ENCODE assay signal across 8 mouse cellular contexts in the genomic region with DNA sequence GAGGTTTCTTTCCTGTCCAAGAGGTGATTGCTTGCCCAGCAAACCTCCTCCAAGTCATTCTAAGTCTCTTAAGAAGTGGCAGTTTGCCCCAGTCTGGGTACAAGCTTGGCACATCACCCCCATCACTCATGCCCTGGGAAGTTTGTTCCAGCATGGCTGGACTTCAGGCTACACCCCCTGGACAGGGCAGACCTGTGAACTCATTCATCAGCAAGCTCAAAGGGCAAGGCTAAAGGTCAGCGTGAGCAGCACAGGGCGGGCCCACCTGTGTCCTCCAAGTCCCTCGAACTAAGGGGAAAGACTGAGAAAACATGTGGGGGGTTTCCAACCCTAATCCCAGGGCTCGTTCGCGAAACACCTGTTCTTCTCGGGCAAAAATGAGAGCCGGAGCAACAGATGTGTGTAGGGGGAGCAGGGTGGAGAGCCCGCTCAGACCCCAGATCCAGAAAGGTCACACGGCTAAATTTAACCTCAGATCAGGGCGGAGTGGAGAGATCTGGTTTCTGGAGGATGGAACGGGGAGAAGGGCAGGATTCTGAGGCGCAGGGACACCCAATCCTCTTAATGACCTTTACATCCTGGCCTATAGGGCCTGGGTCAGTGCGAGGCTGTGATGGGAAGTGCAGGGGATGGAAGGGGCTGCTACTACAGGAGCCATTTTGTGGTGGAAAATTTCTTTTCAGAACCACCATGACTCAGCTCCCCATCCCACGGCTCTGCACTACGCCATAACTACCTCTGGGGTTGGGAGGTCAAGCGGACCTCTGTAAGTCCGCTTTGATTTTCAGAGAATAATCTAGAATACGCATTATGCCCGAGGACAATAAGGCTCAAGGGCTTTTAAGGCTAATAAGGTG. TPM values are rescaled to one million over a fixed set of nuclear protein-coding genes. Genes with fewer than 3 reads are reported as not detected.
DNase-seq lines count a peak whose midpoint lies in the region; ATAC-seq and TF ChIP-seq lines count a peak whose summit lies in the region.

No protein-coding gene starts in this region.

- peaks cover 44% of the 10 kb centered on the region for H3K36me3 ChIP-seq in ES-E14 (ENCODE audit: control insufficient read depth, insufficient read depth, low read length, poor library complexity, severe bottlenecking)
- peaks cover 66% of the 10 kb centered on the region for H3K36me3 ChIP-seq in embryonic facial prominence, embryonic 14.5 days (ENCODE audit: control insufficient read depth, insufficient read depth, low read length)
- peaks cover 11% of the 10 kb centered on the region for H3K36me3 ChIP-seq in hindbrain, embryonic 11.5 days (ENCODE audit: control insufficient read depth, insufficient read depth, low read length)
- peaks cover 63% of the 10 kb centered on the region for H3K36me3 ChIP-seq in limb, embryonic 13.5 days

- DNase-seq in heart, adult 11 months: peak; percentile 96
- no peak for DNase-seq in heart, postnatal 25 days (ENCODE audit: low spot score)
- no peak for DNase-seq in ES-E14 (ENCODE audit: low read depth, low spot score)
- DNase-seq in embryonic facial prominence, embryonic 14.5 days (ENCODE audit: low spot score): peak; percentile 38
- DNase-seq in hindbrain, embryonic 11.5 days (ENCODE audit: low spot score): peak; percentile 48
- DNase-seq in neural tube, embryonic 10.5 days (ENCODE audit: extremely low spot score, low spot score): peak; percentile 49
- DNase-seq in right cerebral cortex, postnatal 4 days: no peak

- peaks cover 0 to 14% of the 10 kb centered on the region in 2 experiments; a peak in 2 of 4 replicates for H3K4me1 ChIP-seq in ES-E14 (ENCODE audit: control insufficient read depth in 2 of 2, insufficient read depth in 2 of 2, low read length in 2 of 2, poor library complexity in 1 of 2)
- peaks cover 22% of the 10 kb centered on the region for H3K4me1 ChIP-seq in embryonic facial prominence, embryonic 14.5 days (ENCODE audit: control insufficient read depth, insufficient read depth, low read length)
- H3K4me1 ChIP-seq in hindbrain, embryonic 11.5 days (replicated peaks; ENCODE audit: control insufficient read depth, insufficient read depth, low read length): peaks cover 26% of the 10 kb centered on the region
- peaks cover 58% of the 10 kb centered on the region for H3K4me1 ChIP-seq in limb, embryonic 13.5 days

- peak overlapping the region; percentile 87 to 99 for H3K4me3 ChIP-seq in ES-E14 (ENCODE audit: insufficient read depth in 1 of 2, low read depth in 1 of 2, low read length in 2 of 2, poor library complexity in 1 of 2, severe bottlenecking in 1 of 2)
- H3K4me3 ChIP-seq in embryonic facial prominence, embryonic 14.5 days (ENCODE audit: low read depth, low read length): peak overlapping the region; percentile 70
- peak overlapping the region; percentile 94 for H3K4me3 ChIP-seq in hindbrain, embryonic 11.5 days (ENCODE audit: low read depth, low read length)
- H3K4me3 ChIP-seq in limb, embryonic 13.5 days: peak overlapping the region; percentile 97

- peak overlapping the region; percentile 97 for H3K27ac ChIP-seq in ES-E14 (ENCODE audit: insufficient read depth, low read depth, low read length, poor library complexity, severe bottlenecking)
- H3K27ac ChIP-seq in embryonic facial prominence, embryonic 14.5 days (replicated peaks; ENCODE audit: low read depth, low read length): peak overlapping the region; percentile 91
- peak overlapping the region; percentile 91 for H3K27ac ChIP-seq in hindbrain, embryonic 11.5 days (ENCODE audit: low read depth, low read length)
- peak overlapping the region; percentile 95 for H3K27ac ChIP-seq in limb, embryonic 13.5 days

- H3K4me2 ChIP-seq in embryonic facial prominence, embryonic 14.5 days (ENCODE audit: low read depth, low read length): peak overlapping the region; percentile 94
- H3K4me2 ChIP-seq in hindbrain, embryonic 11.5 days (replicated peaks; ENCODE audit: low read depth, low read length): peak overlapping the region; percentile 95
- H3K4me2 ChIP-seq in limb, embryonic 13.5 days (replicated peaks): peak overlapping the region; percentile 84

- H3K9ac ChIP-seq in ES-E14 (ENCODE audit: insufficient read depth, low read depth, low read length, poor library complexity, severe bottlenecking): peak overlapping the region; percentile 98
- H3K9ac ChIP-seq in embryonic facial prominence, embryonic 14.5 days (ENCODE audit: low read depth, low read length): peak overlapping the region; percentile 95
- peak overlapping the region; percentile 98 for H3K9ac ChIP-seq in hindbrain, embryonic 11.5 days (ENCODE audit: low read depth, low read length)
- H3K9ac ChIP-seq in limb, embryonic 13.5 days: peak overlapping the region; percentile 98

- H3K27me3 ChIP-seq in embryonic facial prominence, embryonic 14.5 days (replicated peaks; ENCODE audit: control insufficient read depth, insufficient read depth, low read length): no peaks in the 10 kb centered on the region
- no peaks in the 10 kb centered on the region for H3K27me3 ChIP-seq in hindbrain, embryonic 11.5 days (ENCODE audit: control insufficient read depth, insufficient read depth, low read length)
- H3K27me3 ChIP-seq in limb, embryonic 13.5 days: no peaks in the 10 kb centered on the region

- ATAC-seq in embryonic facial prominence, embryonic 14.5 days (ENCODE audit: low read depth): no peak
- ATAC-seq in hindbrain, embryonic 11.5 days (ENCODE audit: low FRiP score): no peak
- ATAC-seq in limb, embryonic 13.5 days (ENCODE audit: low FRiP score, low read depth): no peak

- H3K9me3 ChIP-seq in ES-E14 (ENCODE audit: control insufficient read depth, insufficient read depth, low read depth, low read length): no peaks in the 10 kb centered on the region
- H3K9me3 ChIP-seq in embryonic facial prominence, embryonic 14.5 days (ENCODE audit: control insufficient read depth, low read length): no peaks in the 10 kb centered on the region
- H3K9me3 ChIP-seq in hindbrain, embryonic 11.5 days (ENCODE audit: control insufficient read depth, low read length): no peaks in the 10 kb centered on the region
- no peaks in the 10 kb centered on the region for H3K9me3 ChIP-seq in limb, embryonic 13.5 days

- in situ Hi-C loops in ES-E14 (cut with MboI; ENCODE audit: low sequenced_read_pairs in 2 of 2, unreplicated experiment in 2 of 2): no loop called here

- 3% methylated on average over 20 of the region's 20 CpGs for WGBS in embryonic facial prominence, embryonic 14.5 days
- 7% methylated on average over 20 of the region's 20 CpGs for WGBS in hindbrain, embryonic 11.5 days
- 2% methylated on average over 20 of the region's 20 CpGs for WGBS in limb, embryonic 13.5 days

- intact Hi-C loops in heart, postnatal 25 days (cut with DNase I): loop anchor here (2.0 to 5.0 kb wide), 5 partner anchors 15 to 187 kb away; partner anchors contain the start of genes Mrpl51 and Ncapd2

TF ChIP-seq in ES-E14, 5 proteins besides CTCF, POLR2A, EP300 and RAD21:
- no peak for TF ChIP-seq ZC3H11A (IDR thresholded peaks at IDR 0.05; ENCODE audit: borderline replicate concordance, low read depth, low read length)
- peak; percentile 68 for TF ChIP-seq MAFK (IDR thresholded peaks at IDR 0.05; ENCODE audit: insufficient read depth, low read depth, low read length)

RNA-seq across cellular contexts. Expression of gene Gapdh, which starts 2.2 kb away (rescaled TPM):
- total RNA-seq in heart, postnatal 25 days (2021): 1,000 to 10,000 TPM; 4,843 to 4,911 TPM
- total RNA-seq in ES-E14 (2012; rRNA removed): 2,407 and 2,462 TPM in 2 replicates
- polyA plus RNA-seq in embryonic facial prominence, embryonic 14.5 days (2014; fragmentation: Nextera tagmentation; extraction: Ambion mirVana): 1,831 and 1,850 TPM in 2 replicates
- 2,070 and 2,095 TPM in 2 replicates for polyA plus RNA-seq in hindbrain, embryonic 11.5 days (2014; fragmentation: Nextera tagmentation; extraction: Ambion mirVana)
- 1,893 and 1,983 TPM in 2 replicates for polyA plus RNA-seq in limb, embryonic 13.5 days (2015; fragmentation: Nextera tagmentation; extraction: Ambion mirVana)

RNA-seq across cellular contexts. Expression of gene Iffo1, which starts 19.0 kb away (rescaled TPM):
- total RNA-seq in heart, postnatal 25 days (2021): 10 to 100 TPM in 1 of 2 experiments, 1 to 10 TPM in 1; 7.1 to 12.0 TPM
- total RNA-seq in ES-E14 (2012; rRNA removed): 15.1 and 16.5 TPM in 2 replicates
- 37.9 and 43.7 TPM in 2 replicates for polyA plus RNA-seq in embryonic facial prominence, embryonic 14.5 days (2014; fragmentation: Nextera tagmentation; extraction: Ambion mirVana)
- 10.3 and 10.4 TPM in 2 replicates for polyA plus RNA-seq in hindbrain, embryonic 11.5 days (2014; fragmentation: Nextera tagmentation; extraction: Ambion mirVana)
- polyA plus RNA-seq in limb, embryonic 13.5 days (2015; fragmentation: Nextera tagmentation; extraction: Ambion mirVana): 31.5 and 33.1 TPM in 2 replicates

RNA-seq across cellular contexts. Expression of gene Ncapd2, which starts 27.5 kb away (rescaled TPM):
- total RNA-seq in heart, postnatal 25 days (2021): 10 to 100 TPM; 21.9 to 26.8 TPM
- 159 and 187 TPM in 2 replicates for total RNA-seq in ES-E14 (2012; rRNA removed)
- polyA plus RNA-seq in embryonic facial prominence, embryonic 14.5 days (2014; fragmentation: Nextera tagmentation; extraction: Ambion mirVana): 76.7 and 90.8 TPM in 2 replicates
- 109 and 110 TPM in 2 replicates for polyA plus RNA-seq in hindbrain, embryonic 11.5 days (2014; fragmentation: Nextera tagmentation; extraction: Ambion mirVana)
- polyA plus RNA-seq in limb, embryonic 13.5 days (2015; fragmentation: Nextera tagmentation; extraction: Ambion mirVana): 146 and 148 TPM in 2 replicates

RNA-seq across cellular contexts. Expression of gene Mrpl51, which starts 27.6 kb away (rescaled TPM):
- 100 to 1,000 TPM; 308 to 324 TPM for total RNA-seq in heart, postnatal 25 days (2021)
- total RNA-seq in ES-E14 (2012; rRNA removed): 155 and 184 TPM in 2 replicates
- 198 and 205 TPM in 2 replicates for polyA plus RNA-seq in embryonic facial prominence, embryonic 14.5 days (2014; fragmentation: Nextera tagmentation; extraction: Ambion mirVana)
- 184 and 189 TPM in 2 replicates for polyA plus RNA-seq in hindbrain, embryonic 11.5 days (2014; fragmentation: Nextera tagmentation; extraction: Ambion mirVana)
- 212 and 213 TPM in 2 replicates for polyA plus RNA-seq in limb, embryonic 13.5 days (2015; fragmentation: Nextera tagmentation; extraction: Ambion mirVana)

RNA-seq across cellular contexts. Expression of gene Nop2, which starts 32.3 kb away (rescaled TPM):
- total RNA-seq in heart, postnatal 25 days (2021): 10 to 100 TPM; 19.4 to 20.0 TPM
- 159 and 174 TPM in 2 replicates for total RNA-seq in ES-E14 (2012; rRNA removed)
- polyA plus RNA-seq in embryonic facial prominence, embryonic 14.5 days (2014; fragmentation: Nextera tagmentation; extraction: Ambion mirVana): 56.4 and 60.4 TPM in 2 replicates
- 45.3 and 58.8 TPM in 2 replicates for polyA plus RNA-seq in hindbrain, embryonic 11.5 days (2014; fragmentation: Nextera tagmentation; extraction: Ambion mirVana)
- 65.6 and 67.1 TPM in 2 replicates for polyA plus RNA-seq in limb, embryonic 13.5 days (2015; fragmentation: Nextera tagmentation; extraction: Ambion mirVana)

Comparison
In these comparisons a context has a peak if more than half of its experiments do, and no peak if none do; other contexts are left out.
1. DNase-seq: peak in heart, adult 11 months (single experiment), embryonic facial prominence, embryonic 14.5 days (single experiment), hindbrain, embryonic 11.5 days (single experiment) and neural tube, embryonic 10.5 days (single experiment); none in heart, postnatal 25 days (single experiment), ES-E14 (single experiment) and right cerebral cortex, postnatal 4 days (single experiment).
2. Peak in every context shown above with its lines, with median percentiles within 50 percentile points of each other: H3K27ac ChIP-seq, H3K4me3 ChIP-seq, H3K9ac ChIP-seq and H3K4me2 ChIP-seq.